Mouse (Mus musculus) heart, postnatal 0 days (tissue): ENCODE results near the gene Pdss2. TPM values are rescaled to one million over a fixed set of nuclear protein-coding genes. Genes with fewer than 3 reads are reported as not detected.

Source experiments
- ATAC-seq: fragments of 200-750 bp; cut with Nextera tagmentation; 2 replicates; pipeline ENCODE4 v1.8.0; 2017; ENCODE audit warnings: low read depth, moderate number of reproducible peaks, moderate library complexity; ENCODE audit not compliant: insufficient read depth
- DNase-seq: peaks from one replicate; pipeline ENCODE4 v3.0.0-alpha.2; 2016; ENCODE audit warnings: low spot score
- H3K27ac ChIP-seq: fragments of 300-500 bp; sonication (generic); 2 replicates; pipeline ENCODE4 v1.5.1; 2014; ENCODE audit warnings: low read depth, mild to moderate bottlenecking
- H3K27me3 ChIP-seq: fragments of 300-500 bp; sonication (generic); 2 replicates; pipeline ENCODE4 v1.6.1; 2014; ENCODE audit warnings: low read length, mixed read lengths; ENCODE audit not compliant: control insufficient read depth, insufficient read depth
- H3K36me3 ChIP-seq: fragments of 300-500 bp; sonication (generic); replicated peaks from 2 replicates; pipeline ENCODE4 v1.6.1; 2014; ENCODE audit warnings: low read length, mixed read lengths; ENCODE audit not compliant: control insufficient read depth, insufficient read depth
- H3K4me1 ChIP-seq: fragments of 300-500 bp; sonication (generic); 2 replicates; pipeline ENCODE4 v1.6.1; 2014; ENCODE audit warnings: antibody characterized with exemption; ENCODE audit not compliant: control insufficient read depth, insufficient read depth
- H3K4me2 ChIP-seq: fragments of 300-500 bp; sonication (generic); 2 replicates; pipeline ENCODE4 v1.6.1; 2014; ENCODE audit warnings: low read depth, mild to moderate bottlenecking, low read length, moderate library complexity
- H3K4me3 ChIP-seq: fragments of 300-500 bp; sonication (generic); 2 replicates; pipeline ENCODE4 v1.5.1; 2014; ENCODE audit warnings: low read depth, low read length
- H3K9ac ChIP-seq: fragments of 300-500 bp; sonication (generic); replicated peaks from 2 replicates; pipeline ENCODE4 v1.6.1; 2014; ENCODE audit warnings: low read depth, low read length, mixed read lengths
- H3K9me3 ChIP-seq: fragments of 300-500 bp; sonication (generic); replicated peaks from 2 replicates; pipeline ENCODE4 v1.6.1; 2016; ENCODE audit warnings: low read length; ENCODE audit not compliant: control insufficient read depth
- CTCF ChIP-seq: IDR thresholded peaks from 2 replicates; pipeline ENCODE4 v1.5.1; 2016; ENCODE audit warnings: antibody characterized with exemption, control low read depth, low read depth
- EP300 ChIP-seq: IDR thresholded peaks from 2 replicates; pipeline ENCODE4 v1.6.1; 2016; ENCODE audit warnings: antibody characterized with exemption, low read depth
- WGBS: fragments of 180-500 bp; shearing (Covaris S2); extraction: QIAGEN DNeasy Blood & Tissue Kit; methylation state at CpG from one replicate; pipeline ENCODE4 v1.1.7; 2014; 5-methylcytosine and 5-hydroxymethylcytosine counted together
- polyA plus RNA-seq: library from polyadenylated mRNA; unstranded; fragments of >200 nt; fragmentation: Nextera tagmentation; extraction: Ambion mirVana; gene quantifications from 2 replicates; pipeline ENCODE4 v1.2.1, GENCODE M21; 2015
- total RNA-seq: library from RNA; depleted of rRNA; stranded (reverse); fragments of >200 nt; gene quantifications from 2 replicates; pipeline ENCODE4 v1.2.3, GENCODE M21; 2014; ENCODE audit warnings: low replicate concordance

The Pdss2 gene
- total and polyA plus RNA-seq, 2 experiments from 2014 or later: 14.7 to 28.9 TPM

DNA sequence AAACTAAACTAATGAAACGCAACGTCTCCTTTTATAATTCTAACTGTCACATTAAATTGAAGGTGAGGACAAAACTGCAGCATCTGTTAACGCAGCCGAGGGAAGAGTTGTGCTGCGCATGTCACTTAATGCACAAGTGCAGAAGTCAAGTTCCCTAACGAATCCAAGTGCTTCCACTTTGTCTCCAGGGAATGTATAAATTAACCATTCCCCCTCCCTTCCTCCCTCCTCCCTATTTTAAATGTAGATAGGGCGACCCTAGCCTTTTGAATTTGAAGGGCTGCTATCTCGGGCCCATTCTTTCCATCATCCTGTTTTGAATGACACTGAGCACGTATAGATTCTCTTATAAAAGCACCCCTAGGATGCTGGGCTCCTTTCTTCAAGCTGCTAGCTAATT, 256.2 kb downstream of the Pdss2 start:
- no peak for TF ChIP-seq EP300
- TF ChIP-seq CTCF: no peak
- WGBS: 22% methylated on average over 9 of the region's 9 CpGs

DNA sequence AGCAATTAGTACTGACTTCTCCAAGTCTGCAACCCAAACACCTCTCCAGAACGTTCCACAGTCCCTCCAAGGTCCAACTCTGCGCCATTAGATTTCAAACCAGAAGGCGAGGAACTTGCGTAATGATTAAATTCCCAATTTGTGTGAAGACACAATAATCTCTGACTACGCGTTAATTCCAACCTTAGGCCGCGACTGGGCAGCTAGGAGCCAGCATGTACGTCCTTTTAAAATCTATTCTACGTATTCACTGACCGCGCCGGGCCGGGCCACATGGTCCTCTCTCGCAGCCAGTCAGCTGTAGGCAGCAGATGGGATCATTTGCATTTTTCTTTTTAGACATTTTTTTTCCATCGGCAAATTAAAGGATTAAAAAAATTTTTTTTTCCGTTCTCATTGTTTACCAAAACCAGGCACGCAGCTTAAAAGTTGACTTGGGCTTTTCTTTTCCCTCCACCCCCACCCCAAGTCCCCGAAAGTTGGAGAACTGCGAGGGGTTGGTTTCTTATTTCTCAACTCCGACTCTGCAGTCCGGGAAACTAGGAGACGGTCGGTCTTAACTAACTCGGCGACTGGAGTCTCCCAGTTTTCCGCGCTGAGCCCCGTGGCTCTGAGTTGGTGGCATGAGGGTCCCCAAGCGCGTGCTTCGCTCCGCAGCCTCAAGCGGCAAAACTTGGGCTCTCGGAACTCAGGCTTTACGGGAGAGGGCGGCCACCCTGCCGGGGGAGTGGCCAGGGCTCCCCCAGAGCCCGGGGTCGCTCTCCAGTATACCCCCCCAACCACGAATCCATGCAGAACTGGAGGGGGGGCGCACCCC, 256.8 kb downstream of the Pdss2 start:
- WGBS: 1% methylated on average over 42 of the region's 42 CpGs
- peaks cover 14% of the 10 kb centered on the region for H3K4me1 ChIP-seq

More for the DNA sequence above, 256.2 kb downstream of the Pdss2 start:
- no peaks in the 10 kb centered on the region for H3K9me3 ChIP-seq
- no peak for DNase-seq
- H3K4me2 ChIP-seq: peak overlapping the region; percentile 97
- peaks cover 8% of the 10 kb centered on the region for H3K4me1 ChIP-seq
- H3K36me3 ChIP-seq: no peaks in the 10 kb centered on the region
- H3K27ac ChIP-seq: peak overlapping the region; percentile 92; the same call in 1 of the 2 replicates
- ATAC-seq: no peak
- H3K4me3 ChIP-seq: peak overlapping the region; percentile 86
- H3K27me3 ChIP-seq: no peaks in the 10 kb centered on the region
- peak overlapping the region; percentile 89; the same call in 1 of the 2 replicates for H3K9ac ChIP-seq

DNA sequence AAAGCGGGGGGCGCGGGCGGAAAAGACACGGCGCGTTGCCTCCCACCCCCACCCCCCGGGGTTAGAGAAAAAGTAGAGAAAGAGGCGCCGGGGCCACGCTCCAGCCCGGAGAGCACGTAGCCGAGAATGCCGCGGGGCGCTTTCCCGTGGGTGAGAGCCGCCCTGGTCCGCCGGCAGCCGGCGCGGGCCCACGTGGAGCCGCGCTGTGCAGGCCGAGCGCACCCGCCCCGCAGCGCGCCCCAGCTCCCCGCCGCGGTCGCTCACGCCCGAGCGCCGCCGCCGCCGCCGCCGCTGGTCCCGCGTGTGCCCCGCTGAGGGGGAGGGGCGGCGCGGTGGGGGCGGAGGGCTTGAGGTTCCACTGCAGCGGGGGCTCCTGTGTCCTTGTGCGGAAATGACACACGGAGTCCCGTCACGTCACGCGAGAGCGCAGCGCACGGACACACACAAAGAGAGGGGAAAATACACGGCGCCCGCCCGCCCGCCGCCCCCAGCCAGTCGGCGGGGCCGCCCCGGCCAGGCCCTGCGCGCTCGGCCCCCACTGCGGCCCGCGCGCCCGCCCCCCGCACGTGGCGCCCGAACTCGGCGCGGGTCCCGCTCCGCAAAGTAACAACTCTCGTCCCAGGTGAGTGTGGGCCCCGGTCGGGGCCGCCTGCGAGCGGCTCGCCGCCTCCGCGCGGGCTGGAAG, 257.6 kb downstream of the Pdss2 start, which contains the start of gene Bend3:
Bend3 (plus strand) TSS at position 81 of the 685 bp plus-strand sequence.
- ATAC-seq (peak; percentile 43), DNase-seq (peak; percentile 18)
- H3K4me3 ChIP-seq: peak within 1 kb of the TSS; percentile 86
- H3K4me1 ChIP-seq: peaks cover 16% of the 10 kb centered on the region
- WGBS: 4% methylated on average over 53 of the region's 101 CpGs
- H3K9ac ChIP-seq: peak within 1 kb of the TSS; percentile 89
- H3K27ac ChIP-seq: peak within 1 kb of the TSS; percentile 92
- H3K36me3 ChIP-seq: no peaks in the 10 kb centered on the region
- no peaks in the 10 kb centered on the region for H3K27me3 ChIP-seq
- H3K9me3 ChIP-seq: no peaks in the 10 kb centered on the region
- peak within 1 kb of the TSS; percentile 97 for H3K4me2 ChIP-seq
- TF ChIP-seq EP300 (no peak), CTCF (no peak)

More for the DNA sequence above, 256.8 kb downstream of the Pdss2 start:
- H3K9ac ChIP-seq: peak overlapping the region; percentile 89
- DNase-seq (peak; percentile 77), ATAC-seq (peak; percentile 47)
- TF ChIP-seq EP300 (no peak), CTCF (no peak)
- H3K4me3 ChIP-seq: peak overlapping the region; percentile 86
- no peaks in the 10 kb centered on the region for H3K36me3 ChIP-seq
- no peaks in the 10 kb centered on the region for H3K27me3 ChIP-seq
- H3K4me2 ChIP-seq: peak overlapping the region; percentile 97
- peak overlapping the region; percentile 92 for H3K27ac ChIP-seq
- H3K9me3 ChIP-seq: no peaks in the 10 kb centered on the region

DNA sequence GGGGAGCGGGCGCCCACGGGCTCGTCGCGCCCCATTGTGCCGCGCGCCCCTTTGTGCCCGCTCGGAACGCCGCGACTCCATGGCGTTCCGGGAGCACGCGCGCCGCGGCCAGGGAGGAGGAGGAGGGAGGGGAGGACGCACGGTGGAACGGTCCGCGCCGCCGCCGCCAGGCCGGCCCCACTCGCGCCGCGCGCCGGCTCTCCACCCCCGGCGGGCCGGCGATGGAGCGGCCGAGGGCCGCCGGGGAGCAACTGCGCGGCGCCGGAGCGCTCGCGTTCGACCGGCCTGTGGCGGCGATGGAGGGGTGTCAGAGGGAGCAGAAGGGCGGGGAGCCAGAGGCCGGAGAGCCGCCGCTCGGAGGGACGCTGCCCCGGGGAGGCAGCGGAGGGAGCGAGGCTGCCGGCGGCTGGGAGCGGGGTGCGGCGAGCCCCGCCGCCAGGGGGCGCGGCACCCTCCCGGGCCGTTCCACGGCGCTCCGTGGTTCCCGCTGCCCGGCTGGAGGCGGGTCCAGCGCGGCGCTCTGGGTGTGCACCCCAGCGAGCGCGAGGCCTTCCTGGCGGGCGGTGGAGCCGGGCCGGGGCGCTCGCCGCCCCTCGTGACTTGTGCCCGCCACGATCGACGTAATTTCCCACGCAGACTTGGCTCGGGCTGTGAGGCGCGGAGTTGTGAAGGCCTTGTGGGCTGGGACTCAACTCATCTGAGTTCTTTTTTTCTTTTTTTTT, 258.3 kb downstream of the Pdss2 start:
- Histone ChIP-seq H3K4me3 (peak overlapping the region; percentile 86), H3K4me2 (peak overlapping the region; percentile 97), H3K27me3 (no peaks in the 10 kb centered on the region), H3K4me1 (peaks cover 21% of the 10 kb centered on the region), H3K27ac (peak overlapping the region; percentile 92), H3K9me3 (no peaks in the 10 kb centered on the region), H3K9ac (peak overlapping the region; percentile 89), H3K36me3 (no peaks in the 10 kb centered on the region)
- ATAC-seq: peak; percentile 81
- DNase-seq: peak; percentile 82
- TF ChIP-seq CTCF (peak; percentile 23; the same call in 1 of the 2 replicates), EP300 (0 out of 2 replicates have a peak, but pooled peaks have one; percentile 36)
- WGBS: under 1% methylated on average over 64 of the region's 103 CpGs

DNA sequence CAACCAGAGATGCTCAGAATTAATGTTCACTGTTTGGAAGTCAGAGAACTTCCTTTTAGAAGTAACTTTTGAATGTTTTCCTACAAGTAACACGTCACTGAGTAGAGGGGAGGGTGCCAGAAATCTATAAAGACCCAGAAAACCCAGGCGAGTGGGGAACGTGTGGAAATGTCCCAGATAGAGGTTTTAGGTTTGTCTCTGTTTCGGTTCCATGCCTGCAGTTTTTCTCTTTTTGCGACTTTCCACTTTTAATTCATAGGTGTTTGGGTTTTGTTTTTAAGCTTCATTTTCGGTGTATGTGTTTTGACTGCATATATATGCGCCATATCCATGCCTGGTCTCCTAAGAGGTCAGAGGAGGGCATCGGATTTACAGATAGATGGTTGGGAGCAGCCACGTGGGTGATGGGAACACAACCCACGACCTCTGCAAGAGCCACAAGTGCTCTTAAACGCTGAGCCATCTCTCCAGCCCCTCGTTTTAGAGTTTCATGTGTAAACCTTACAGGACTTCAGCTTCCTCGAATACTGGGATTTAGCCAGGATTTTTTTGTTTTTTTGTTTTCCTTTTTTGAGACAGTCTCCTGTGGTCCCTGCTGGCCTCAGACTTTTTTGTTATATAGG, 259.1 kb downstream of the Pdss2 start:
- Histone ChIP-seq H3K36me3 (no peaks in the 10 kb centered on the region), H3K9me3 (no peaks in the 10 kb centered on the region), H3K4me2 (peak overlapping the region; percentile 97), H3K9ac (peak overlapping the region; percentile 89), H3K27ac (peak overlapping the region; percentile 92), H3K4me3 (peak overlapping the region; percentile 86), H3K4me1 (peaks cover 21% of the 10 kb centered on the region), H3K27me3 (no peaks in the 10 kb centered on the region)
- ATAC-seq (no peak), DNase-seq (no peak)
- TF ChIP-seq EP300: no peak
- TF ChIP-seq CTCF: no peak
- 15% methylated on average over 13 of the region's 13 CpGs for WGBS
